Mouse (Mus musculus) hindbrain, embryonic 14.5 days (tissue): ENCODE results near the gene Rps6kl1. TPM values are rescaled to one million over a fixed set of nuclear protein-coding genes. Genes with fewer than 3 reads are reported as not detected.

Source experiments
- ATAC-seq: fragments of 200-750 bp; cut with Nextera tagmentation; 2 replicates; pipeline ENCODE4 v1.8.0; 2017; ENCODE audit warnings: moderate number of reproducible peaks, mild to moderate bottlenecking, moderate TSS enrichment, moderate library complexity; ENCODE audit not compliant: low FRiP score
- DNase-seq: peaks from one replicate; pipeline ENCODE4 v3.0.0-alpha.2; 2015; ENCODE audit warnings: low spot score
- H3K27ac ChIP-seq: fragments of 300-500 bp; sonication (generic); 2 replicates; pipeline ENCODE4 v1.5.1; 2014; ENCODE audit warnings: mild to moderate bottlenecking, moderate library complexity
- H3K27me3 ChIP-seq: fragments of 300-500 bp; sonication (generic); 2 replicates; pipeline ENCODE4 v1.6.1; 2014; ENCODE audit warnings: mild to moderate bottlenecking, low read length, mixed read lengths; ENCODE audit not compliant: control insufficient read depth, insufficient read depth
- H3K36me3 ChIP-seq: fragments of 300-500 bp; sonication (generic); replicated peaks from 2 replicates; pipeline ENCODE4 v1.6.1; 2014; ENCODE audit not compliant: control insufficient read depth, insufficient read depth
- H3K4me1 ChIP-seq: fragments of 300-500 bp; sonication (generic); replicated peaks from 2 replicates; pipeline ENCODE4 v1.6.1; 2014; ENCODE audit warnings: antibody characterized with exemption, low read length, mixed read lengths; ENCODE audit not compliant: control insufficient read depth, insufficient read depth
- H3K4me2 ChIP-seq: fragments of 300-500 bp; sonication (generic); replicated peaks from 2 replicates; pipeline ENCODE4 v1.6.1; 2014; ENCODE audit warnings: mild to moderate bottlenecking, moderate library complexity
- H3K4me3 ChIP-seq: fragments of 300-500 bp; sonication (generic); replicated peaks from 2 replicates; pipeline ENCODE4 v1.5.1; 2014; ENCODE audit warnings: mild to moderate bottlenecking, low read length
- H3K9ac ChIP-seq: fragments of 300-500 bp; sonication (generic); 2 replicates; pipeline ENCODE4 v1.6.1; 2014
- H3K9me3 ChIP-seq: fragments of 300-500 bp; sonication (generic); 2 replicates; pipeline ENCODE4 v1.6.1; 2016; ENCODE audit warnings: low read length; ENCODE audit not compliant: control insufficient read depth
- WGBS: fragments of 180-500 bp; shearing (Covaris S2); extraction: QIAGEN DNeasy Blood & Tissue Kit; methylation state at CpG from one replicate; pipeline ENCODE4 v1.1.7; 2014; 5-methylcytosine and 5-hydroxymethylcytosine counted together
- polyA plus RNA-seq: library from polyadenylated mRNA; unstranded; fragments of >200 nt; fragmentation: Nextera tagmentation; extraction: Ambion mirVana; gene quantifications from 2 replicates; pipeline ENCODE4 v1.2.1, GENCODE M21; 2014

The Rps6kl1 gene
- polyA plus RNA-seq, 1 experiment from 2014 or later = 22.9 TPM

DNA sequence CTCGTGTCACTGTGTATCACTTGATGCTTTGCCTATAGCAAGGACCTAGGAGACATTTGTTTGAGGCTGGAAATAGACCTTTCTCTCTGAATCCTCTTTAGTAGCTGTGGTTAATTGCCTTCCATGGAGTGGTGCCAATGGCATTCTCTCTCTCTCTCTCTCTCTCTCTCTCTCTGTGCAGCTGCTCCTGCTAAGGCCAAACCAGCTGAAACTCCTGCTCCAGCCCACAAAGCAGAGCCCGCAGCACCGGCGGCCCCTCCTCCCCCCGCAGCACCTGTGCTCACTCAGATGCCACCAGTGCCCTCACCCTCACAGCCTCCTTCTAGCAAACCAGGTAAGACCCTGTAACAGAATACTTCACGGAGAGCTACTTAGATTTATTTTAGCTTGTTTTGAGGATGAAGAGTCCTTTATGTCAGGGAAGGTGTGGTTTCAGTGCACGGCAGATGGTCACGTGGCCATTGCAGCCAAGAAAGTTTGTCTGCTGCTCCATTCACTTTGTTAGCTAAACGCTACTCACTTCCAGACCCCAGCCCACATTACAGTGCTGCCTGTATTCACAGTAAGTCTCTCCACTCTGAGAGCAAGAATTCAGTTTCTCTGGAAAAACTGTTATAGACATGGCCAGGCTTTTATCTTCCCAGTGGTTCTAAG lies 29.1 kb downstream of the Rps6kl1 start:
- DNase-seq (no peak), ATAC-seq (no peak)
- no peaks in the 10 kb centered on the region for H3K9me3 ChIP-seq
- no peaks in the 10 kb centered on the region for H3K4me1 ChIP-seq
- H3K4me3 ChIP-seq = no peak overlapping the region
- no peaks in the 10 kb centered on the region for H3K27me3 ChIP-seq
- no peak overlapping the region for H3K27ac ChIP-seq
- no peak overlapping the region for H3K9ac ChIP-seq
- H3K4me2 ChIP-seq = no peak overlapping the region
- H3K36me3 ChIP-seq = peaks cover 91% of the 10 kb centered on the region
- WGBS = 88% methylated on average over 9 of the region's 9 CpGs

DNA sequence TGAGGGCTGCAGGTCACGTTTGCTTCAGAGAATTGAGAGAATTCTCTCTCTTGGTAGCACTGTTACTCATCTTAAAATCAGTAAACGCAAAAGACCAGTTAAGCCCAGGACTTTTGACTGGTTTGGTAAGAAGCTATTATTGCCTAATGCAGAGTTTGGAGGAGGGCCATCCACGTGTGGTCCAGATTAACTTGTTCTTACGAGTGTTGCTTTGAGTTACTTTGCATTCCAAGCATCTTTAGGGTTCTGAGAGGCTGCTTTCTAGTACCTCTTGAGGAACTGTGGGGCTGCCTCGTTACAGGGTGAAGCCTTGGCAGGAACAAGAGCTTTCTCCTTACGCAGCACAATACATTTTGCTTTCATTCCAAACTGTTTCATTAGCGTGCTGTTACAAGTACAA lies 35.4 kb downstream of the Rps6kl1 start:
- no peaks in the 10 kb centered on the region for H3K27me3 ChIP-seq
- whole genome bisulfite sequencing = 92% methylated on average over 7 of the region's 7 CpGs
- H3K9me3 ChIP-seq = no peaks in the 10 kb centered on the region
- DNase-seq = no peak
- no peak overlapping the region for H3K4me3 ChIP-seq
- H3K36me3 ChIP-seq = peaks cover 43% of the 10 kb centered on the region
- H3K4me1 ChIP-seq = peaks cover 13% of the 10 kb centered on the region
- no peak overlapping the region for H3K9ac ChIP-seq
- H3K4me2 ChIP-seq = no peak overlapping the region
- ATAC-seq = no peak
- H3K27ac ChIP-seq = no peak overlapping the region

DNA sequence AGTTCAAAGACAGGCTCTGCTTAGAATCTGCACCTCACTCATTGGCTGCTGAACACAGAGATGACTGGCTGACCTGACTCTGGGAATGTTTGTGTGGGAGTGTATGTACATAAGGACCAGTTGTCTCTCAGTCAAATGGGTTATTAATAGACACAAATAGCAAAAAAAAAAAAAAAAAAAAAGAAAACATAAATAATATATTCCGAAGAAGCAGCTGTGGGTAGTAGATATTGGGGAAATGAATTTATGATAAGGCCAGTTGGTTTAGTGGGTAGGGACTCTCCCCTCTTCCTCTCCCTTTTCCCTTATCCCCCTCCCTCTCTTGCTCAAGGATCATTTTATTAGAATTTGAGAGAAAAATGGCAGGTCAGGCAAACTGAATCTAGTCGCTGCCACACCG lies 37.1 kb downstream of the Rps6kl1 start:
- peaks cover 23% of the 10 kb centered on the region for H3K4me1 ChIP-seq
- peaks cover 26% of the 10 kb centered on the region for H3K36me3 ChIP-seq
- ATAC-seq (no peak), DNase-seq (no peak)
- no peaks in the 10 kb centered on the region for H3K9me3 ChIP-seq
- no peak overlapping the region for H3K4me3 ChIP-seq
- H3K27me3 ChIP-seq = no peaks in the 10 kb centered on the region
- no peak overlapping the region for H3K27ac ChIP-seq
- 97% methylated on average over 3 of the region's 3 CpGs for whole genome bisulfite sequencing
- no peak overlapping the region for H3K4me2 ChIP-seq
- no peak overlapping the region for H3K9ac ChIP-seq

DNA sequence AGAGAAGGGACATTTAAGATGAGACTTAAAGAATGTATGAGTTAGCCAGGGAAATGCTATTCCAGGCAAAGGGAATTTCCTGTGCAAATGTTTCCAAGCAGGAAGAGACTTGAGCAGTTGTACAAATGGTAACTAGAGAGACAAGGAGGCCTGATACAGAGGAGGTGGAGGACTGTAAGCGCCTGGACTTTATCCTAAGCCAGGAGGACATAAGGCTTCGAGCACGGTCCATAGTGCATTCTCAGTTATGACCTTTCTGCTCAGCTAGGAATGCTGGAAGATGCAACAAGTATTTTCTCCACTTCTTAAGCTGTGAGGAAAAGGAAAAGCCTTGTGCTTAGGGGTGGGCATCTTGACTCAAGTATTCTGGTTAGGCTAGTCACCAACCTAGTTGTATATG lies 37.7 kb downstream of the Rps6kl1 start:
- H3K9me3 ChIP-seq = no peaks in the 10 kb centered on the region
- H3K4me2 ChIP-seq = no peak overlapping the region
- no peak overlapping the region for H3K9ac ChIP-seq
- ATAC-seq (no peak), DNase-seq (no peak)
- WGBS = 92% methylated on average over 3 of the region's 3 CpGs
- H3K4me1 ChIP-seq = peaks cover 23% of the 10 kb centered on the region
- H3K27me3 ChIP-seq = no peaks in the 10 kb centered on the region
- no peak overlapping the region for H3K4me3 ChIP-seq
- H3K36me3 ChIP-seq = peaks cover 20% of the 10 kb centered on the region
- H3K27ac ChIP-seq = no peak overlapping the region

DNA sequence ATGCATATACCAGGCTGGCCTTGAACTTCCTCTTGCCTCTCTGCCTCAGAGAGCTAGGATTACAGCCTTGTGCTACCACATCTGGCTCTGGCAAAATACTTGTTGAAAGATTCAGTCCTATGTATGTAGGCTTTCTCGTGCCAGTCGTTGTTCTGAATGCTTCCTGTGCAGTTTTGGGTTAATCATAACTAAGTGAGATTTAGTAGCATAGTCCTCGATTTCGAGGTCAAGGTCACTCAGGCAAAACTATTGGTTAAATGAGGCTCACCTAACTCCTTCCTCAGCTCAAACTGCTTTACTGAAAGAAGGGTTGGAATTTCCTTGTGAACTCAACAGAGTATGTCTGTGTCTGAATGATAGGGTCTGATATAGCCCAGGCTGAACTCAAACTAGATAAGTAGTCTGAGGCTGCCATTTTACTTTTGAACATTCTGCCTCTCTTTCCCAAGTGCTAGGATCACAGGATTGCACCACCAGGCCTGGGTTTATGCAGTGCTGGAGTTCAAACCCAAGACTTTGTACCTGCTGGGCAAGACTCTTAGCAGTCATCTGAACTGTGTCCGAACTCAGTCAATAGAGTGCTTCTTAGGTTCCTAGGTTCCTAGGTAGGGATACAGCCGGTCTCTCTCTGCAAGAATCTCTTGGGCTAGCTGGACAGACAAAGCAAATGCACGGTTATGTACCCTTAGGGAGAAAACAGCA lies 38.4 kb downstream of the Rps6kl1 start:
- WGBS = 89% methylated on average over 7 of the region's 7 CpGs
- no peaks in the 10 kb centered on the region for H3K27me3 ChIP-seq
- H3K4me3 ChIP-seq = no peak overlapping the region; the same call in 1 of the 2 replicates
- H3K9me3 ChIP-seq = no peaks in the 10 kb centered on the region
- H3K4me2 ChIP-seq = no peak overlapping the region
- peaks cover 14% of the 10 kb centered on the region for H3K36me3 ChIP-seq
- DNase-seq = no peak
- H3K4me1 ChIP-seq = peaks cover 23% of the 10 kb centered on the region
- no peak for ATAC-seq
- no peak overlapping the region for H3K27ac ChIP-seq
- no peak overlapping the region for H3K9ac ChIP-seq

DNA sequence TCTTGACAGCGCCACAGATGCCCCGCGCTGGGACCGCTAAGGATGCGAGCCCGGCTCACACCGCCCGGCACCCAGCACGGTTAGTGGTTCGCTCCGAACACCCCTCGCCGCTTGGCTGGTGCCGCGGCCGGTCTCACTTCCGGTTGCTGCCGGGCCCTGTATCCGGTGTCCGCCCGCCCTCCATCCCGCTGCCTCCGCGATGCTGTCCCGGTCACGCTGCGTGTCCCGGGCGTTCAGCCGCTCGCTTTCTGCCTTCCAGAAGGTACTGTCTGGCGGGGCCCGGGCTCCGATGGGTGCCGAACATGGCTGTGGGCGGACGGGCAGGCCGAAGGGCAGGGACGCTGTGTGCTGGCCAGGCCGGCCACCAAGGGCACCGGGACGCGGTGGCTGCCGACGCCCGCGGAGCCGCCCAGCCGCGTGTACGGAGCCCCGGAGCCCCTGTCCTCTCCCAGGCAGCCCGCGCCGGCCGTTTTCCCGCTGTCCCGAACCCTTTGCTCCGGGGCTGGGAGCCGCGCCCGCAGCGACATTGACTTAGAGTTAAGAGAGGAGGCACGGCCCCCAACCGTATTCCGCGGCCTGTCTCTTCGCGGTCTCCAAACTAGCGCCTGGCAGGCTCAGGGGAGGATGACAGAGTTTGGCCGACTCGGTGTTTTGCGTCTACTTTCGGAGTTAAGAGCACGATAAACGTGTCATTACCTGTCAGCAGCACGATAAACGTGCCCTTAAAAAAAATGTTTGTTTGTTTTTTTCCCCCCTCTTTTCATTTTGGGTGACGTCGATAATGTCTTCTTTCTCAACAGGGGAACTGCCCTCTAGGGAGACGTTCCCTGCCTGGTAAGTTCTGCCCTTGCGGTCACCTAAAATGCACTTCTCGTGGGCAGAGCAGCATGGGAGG lies 40.1 kb downstream of the Rps6kl1 start, which contains the start of the genes Prox2 and Dlst:
TSS of gene Prox2 (minus strand) at position 62 of the 895 bp plus-strand sequence.
TSS of gene Dlst (plus strand) at position 136 of the 895 bp plus-strand sequence.
- ATAC-seq = peak; percentile 96
- Histone ChIP-seq H3K4me3 (peak within 1 kb of the TSS; percentile 97), H3K9me3 (no peaks in the 10 kb centered on the region), H3K27me3 (no peaks in the 10 kb centered on the region), H3K36me3 (no peaks in the 10 kb centered on the region), H3K4me1 (peaks cover 29% of the 10 kb centered on the region), H3K27ac (peak within 1 kb of the TSS; percentile 85), H3K9ac (peak within 1 kb of the TSS; percentile 93), H3K4me2 (peak within 1 kb of the TSS; percentile 75)
- DNase-seq = peak; percentile 86
- under 1% methylated on average over 70 of the region's 83 CpGs for WGBS

DNA sequence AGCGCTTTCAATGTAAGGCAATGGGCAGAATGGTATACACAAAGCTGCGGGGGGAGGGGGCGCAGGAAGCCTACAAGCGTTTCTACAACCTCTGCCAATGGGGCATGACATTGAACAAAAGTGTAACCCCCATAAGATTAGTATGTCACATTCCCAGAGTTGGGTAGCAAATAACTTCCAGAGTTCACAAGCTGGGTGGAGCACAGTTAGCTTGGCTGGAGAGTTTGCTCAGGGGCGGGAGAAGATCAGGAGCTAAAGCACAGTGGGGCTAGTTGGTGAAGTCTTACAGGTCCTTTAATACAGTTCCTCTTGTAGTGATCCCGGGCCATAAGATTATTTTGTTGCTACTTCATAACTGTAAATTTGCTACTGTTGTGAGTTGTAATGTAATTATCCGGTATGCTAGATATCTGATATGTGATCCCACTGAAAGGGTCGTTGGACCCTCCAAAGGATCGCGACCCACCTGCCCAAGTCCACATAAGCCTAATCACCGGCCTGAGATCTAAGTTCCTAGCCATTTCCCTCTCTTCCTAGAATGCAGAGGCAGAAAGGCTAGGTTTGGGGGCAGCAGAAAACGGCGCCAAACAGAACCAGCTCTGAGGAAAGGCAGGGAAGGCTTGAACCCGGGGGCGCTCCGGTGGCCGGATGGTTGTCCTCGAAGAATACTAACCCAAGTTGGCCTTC lies 40.9 kb downstream of the Rps6kl1 start:
- Histone ChIP-seq H3K4me1 (peaks cover 29% of the 10 kb centered on the region), H3K36me3 (no peaks in the 10 kb centered on the region), H3K4me2 (peak overlapping the region; percentile 75), H3K9me3 (no peaks in the 10 kb centered on the region), H3K27ac (peak overlapping the region; percentile 85), H3K27me3 (no peaks in the 10 kb centered on the region), H3K4me3 (peak overlapping the region; percentile 97), H3K9ac (peak overlapping the region; percentile 93)
- no peak for DNase-seq
- WGBS = 17% methylated on average over 18 of the region's 18 CpGs
- ATAC-seq = no peak; the same call in 1 of the 2 replicates

DNA sequence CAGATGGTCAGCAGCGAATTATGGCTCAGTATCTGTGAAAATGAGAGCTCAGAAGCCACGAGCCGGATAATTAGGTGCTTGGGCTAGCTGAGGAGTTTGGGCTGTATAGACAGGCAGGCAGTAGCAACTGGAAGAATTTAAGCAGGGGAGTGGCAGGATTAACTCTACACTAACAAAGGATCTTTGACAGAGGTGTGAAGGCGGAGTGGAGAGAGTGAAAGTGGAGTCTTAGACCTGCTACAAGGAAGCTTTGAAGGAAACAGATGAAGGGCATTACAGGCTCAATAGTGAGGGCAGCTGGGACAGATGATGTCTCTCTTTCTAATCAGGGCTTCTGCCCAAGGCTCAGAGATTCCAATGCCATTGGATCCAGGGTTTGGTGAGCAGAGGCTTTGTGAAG lies 41.6 kb downstream of the Rps6kl1 start:
- Histone ChIP-seq H3K9me3 (no peaks in the 10 kb centered on the region), H3K4me3 (no peak overlapping the region), H3K9ac (0 out of 2 replicates have a peak overlapping the region, but pooled peaks have one; percentile 93), H3K36me3 (no peaks in the 10 kb centered on the region), H3K4me1 (peaks cover 29% of the 10 kb centered on the region), H3K27ac (no peak overlapping the region), H3K4me2 (no peak overlapping the region), H3K27me3 (no peaks in the 10 kb centered on the region)
- WGBS = 66% methylated on average over 4 of the region's 4 CpGs
- no peak for DNase-seq
- no peak for ATAC-seq
